Mouse (Mus musculus) ES-E14 (cell line): Measurements from ENCODE around the gene Tsacc. TPM values are rescaled to one million over a fixed set of nuclear protein-coding genes. Genes with fewer than 3 reads are reported as not detected.
"Not testable (repeated sequence)": the region's sequence is repeated elsewhere in the genome, so short reads cannot be mapped to it uniquely, and the experiment has no call there.

Source experiments
- DNase-seq: peaks from one replicate; pipeline ENCODE4 v3.0.0-alpha.2; 2013; ENCODE audit warnings: low read depth, low spot score
- H3K27ac ChIP-seq: 2 replicates; pipeline ENCODE4 v1.5.1; 2012; ENCODE audit warnings: low read depth, mild to moderate bottlenecking, low read length, moderate library complexity, mixed read lengths; ENCODE audit not compliant: poor library complexity, insufficient read depth, severe bottlenecking
- H3K36me3 ChIP-seq: 2 replicates; pipeline ENCODE4 v1.6.1; 2012; ENCODE audit warnings: mild to moderate bottlenecking, low read length, moderate library complexity, mixed read lengths; ENCODE audit not compliant: control insufficient read depth, poor library complexity, insufficient read depth, severe bottlenecking
- H3K4me1 ChIP-seq, 2 experiments: fragments of 150-350 bp in 1 of 2; sonication (generic) in 1 of 2; 2 replicates each; pipeline ENCODE4 v1.6.1; 2012; ENCODE audit warnings: low read length in 2 of 2, mild to moderate bottlenecking in 1 of 2, mixed read lengths in 1 of 2; ENCODE audit not compliant: control insufficient read depth in 2 of 2, insufficient read depth in 2 of 2, poor library complexity in 1 of 2
- H3K4me3 ChIP-seq, 2 experiments: fragments of 150-350 bp in 1 of 2; sonication (generic) in 1 of 2; 2 replicates each; pipeline ENCODE4 v1.5.1; 2012; ENCODE audit warnings: low read length in 2 of 2, low read depth in 1 of 2, mild to moderate bottlenecking in 1 of 2, mixed read lengths in 1 of 2; ENCODE audit not compliant: insufficient read depth in 1 of 2, poor library complexity in 1 of 2, severe bottlenecking in 1 of 2
- H3K9ac ChIP-seq: 2 replicates; pipeline ENCODE4 v1.6.1; 2012; ENCODE audit warnings: low read depth, mild to moderate bottlenecking, low read length, mixed read lengths; ENCODE audit not compliant: poor library complexity, insufficient read depth, severe bottlenecking
- H3K9me3 ChIP-seq: fragments of 150-350 bp; sonication (generic); 2 replicates; pipeline ENCODE4 v1.6.1; 2012; ENCODE audit warnings: low read depth, mild to moderate bottlenecking, low read length; ENCODE audit not compliant: control insufficient read depth, insufficient read depth
- CHD2 ChIP-seq: IDR thresholded peaks from 2 replicates; pipeline ENCODE4 v1.6.1; 2014; ENCODE audit warnings: mild to moderate bottlenecking, low read depth, low read length, inconsistent platforms
- HCFC1 ChIP-seq: IDR thresholded peaks from 2 replicates; pipeline ENCODE4 v1.6.1; 2012; ENCODE audit warnings: low read length, inconsistent platforms, borderline replicate concordance; ENCODE audit not compliant: insufficient read depth
- MAFK ChIP-seq: IDR thresholded peaks from 2 replicates; pipeline ENCODE4 v1.6.1; 2014; ENCODE audit warnings: mild to moderate bottlenecking, low read depth, low read length, inconsistent platforms; ENCODE audit not compliant: insufficient read depth
- ZC3H11A ChIP-seq: IDR thresholded peaks from 2 replicates; pipeline ENCODE4 v1.6.1; 2012; ENCODE audit warnings: low read depth, mild to moderate bottlenecking, inconsistent platforms, low read length, borderline replicate concordance
- ZNF384 ChIP-seq: IDR thresholded peaks from 2 replicates; pipeline ENCODE4 v1.6.1; 2012; ENCODE audit warnings: low read depth, low read length, inconsistent platforms
- in situ Hi-C, 2 experiments: fragments of 600-800 bp; cut with MboI; formaldehyde crosslinking; loops; one replicate each; pipeline ENCODE4 v1.15.1; 2025; ENCODE audit warnings: low sequenced_read_pairs in 2 of 2, inconsistent platforms in 1 of 2; ENCODE audit not compliant: unreplicated experiment in 2 of 2
- total RNA-seq: library from RNA; depleted of rRNA; stranded (reverse); fragments of 300-350 nt; gene quantifications from 2 replicates; pipeline ENCODE4 v1.2.3, GENCODE M21; 2012

Gene Tsacc
- total RNA-seq, 1 experiment, result 16.7 TPM

- H3K9ac ChIP-seq, result peak overlapping the region; percentile 84
- DNase-seq, result no peak
- in situ Hi-C loops, result loop anchor here in 1 of 2 experiments (5.0 kb wide), 1 partner anchor 41 kb away; the partner anchor contains the start of genes Smg5 and Tmem79
- TF ChIP-seq CHD2, result no peak
- no peak for TF ChIP-seq ZC3H11A
- TF ChIP-seq HCFC1, result no peak
- no peak for TF ChIP-seq ZNF384
- TF ChIP-seq MAFK, result no peak
- H3K4me3 ChIP-seq, result peak overlapping the region; percentile 70 to 76
- no peaks in the 10 kb centered on the region for H3K9me3 ChIP-seq
- peaks cover 14% of the 10 kb centered on the region for H3K36me3 ChIP-seq
- H3K4me1 ChIP-seq, result peaks cover 3 to 5% of the 10 kb centered on the region in 2 experiments; a peak in 3 of 4 replicates
- peak overlapping the region; percentile 69; the same call in 1 of the 2 replicates for H3K27ac ChIP-seq
Observed at GRCm38 (mm10) chr3:88296110-88296560, 664 bp downstream of the Tsacc start.

- H3K36me3 ChIP-seq, H3K9me3 ChIP-seq, DNase-seq, H3K4me1 ChIP-seq: not testable (repeated sequence)
- in situ Hi-C loops, result loop anchor here in 1 of 2 experiments (5.0 kb wide), 1 partner anchor 42 kb away; the partner anchor contains the start of genes Smg5 and Tmem79
- H3K27ac ChIP-seq, result peak overlapping the region; percentile 69; the same call in 1 of the 2 replicates
- peak overlapping the region; percentile 74; the same call in 1 of the 2 replicates for H3K9ac ChIP-seq
- H3K4me3 ChIP-seq, result peak overlapping the region in 1 of 2 experiments; percentile 76; a peak in 1 of 4 replicates
Observed at GRCm38 (mm10) chr3:88295272-88295671, 1.5 kb downstream of the Tsacc start.

GRCm38 (mm10) chr3:88291970-88292369 lies 4.8 kb downstream of the Tsacc start:
- no peak for DNase-seq
- no peak overlapping the region for H3K9ac ChIP-seq
- peaks cover 3% of the 10 kb centered on the region; the same call in 1 of the 2 replicates for H3K36me3 ChIP-seq
- H3K9me3 ChIP-seq, result no peaks in the 10 kb centered on the region
- in situ Hi-C loops, result no loop called here
- H3K4me3 ChIP-seq, result no peak overlapping the region
- peaks cover 3 to 5% of the 10 kb centered on the region in 2 experiments; a peak in 3 of 4 replicates for H3K4me1 ChIP-seq
- TF ChIP-seq ZC3H11A, result peak; percentile 26; the same call in 1 of the 2 replicates
- TF ChIP-seq CHD2, result no peak
- H3K27ac ChIP-seq, result no peak overlapping the region

- in situ Hi-C loops, result not testable (repeated sequence)
Observed at GRCm38 (mm10) chr3:88288133-88288713, 8.6 kb downstream of the Tsacc start.

GRCm38 (mm10) chr3:88287110-88287509 lies 9.7 kb downstream of the Tsacc start, which contains the start of gene Gm38392:
Gene Gm38392, minus strand, starts transcription at chr3:88287210.
- H3K4me1 ChIP-seq, result peaks cover 3 to 8% of the 10 kb centered on the region in 2 experiments
- no peak within 1 kb of the TSS for H3K9ac ChIP-seq
- in situ Hi-C loops, result no loop called here
- H3K9me3 ChIP-seq, result no peaks in the 10 kb centered on the region
- peaks cover 9% of the 10 kb centered on the region; the same call in 1 of the 2 replicates for H3K36me3 ChIP-seq
- no peak within 1 kb of the TSS for H3K4me3 ChIP-seq
- no peak for TF ChIP-seq ZNF384
- TF ChIP-seq CHD2, result no peak
- TF ChIP-seq MAFK, result no peak
- no peak for TF ChIP-seq ZC3H11A
- no peak for TF ChIP-seq HCFC1
- no peak for DNase-seq
- no peak within 1 kb of the TSS for H3K27ac ChIP-seq

More at GRCm38 (mm10) chr3:88288133-88288713, 8.6 kb downstream of the Tsacc start:
- H3K4me1 ChIP-seq, DNase-seq, H3K9ac ChIP-seq, H3K4me3 ChIP-seq, H3K36me3 ChIP-seq, H3K9me3 ChIP-seq: not testable (repeated sequence)
- peak overlapping the region; percentile 49; the same call in 1 of the 2 replicates for H3K27ac ChIP-seq
